Mouse (Mus musculus) embryonic fibroblast, embryonic 13.5 days (primary cell): ENCODE measurements around the gene Fkbp14. TPM values are rescaled to one million over a fixed set of nuclear protein-coding genes. Genes with fewer than 3 reads are reported as not detected.

Experiments used
- H3K27ac ChIP-seq: 2 replicates; pipeline ENCODE4 v1.5.1; 2012; ENCODE audit warnings: low read length, control low read depth, inconsistent platforms; ENCODE audit not compliant: insufficient read depth
- H3K4me1 ChIP-seq: 2 replicates; pipeline ENCODE4 v1.6.1; 2011; ENCODE audit warnings: low read length; ENCODE audit not compliant: control insufficient read depth, insufficient read depth
- H3K4me3 ChIP-seq: 2 replicates; pipeline ENCODE4 v1.5.1; 2011; ENCODE audit warnings: mild to moderate bottlenecking, control low read depth, low read length; ENCODE audit not compliant: insufficient read depth
- CTCF ChIP-seq: IDR thresholded peaks from 2 replicates; pipeline ENCODE4 v1.5.1; 2011; ENCODE audit warnings: mild to moderate bottlenecking, control low read depth, low read length, moderate library complexity, borderline replicate concordance; ENCODE audit not compliant: insufficient read depth
- POLR2A ChIP-seq: IDR thresholded peaks from 2 replicates; pipeline ENCODE4 v1.6.1; 2011; ENCODE audit warnings: low read depth, mild to moderate bottlenecking, control low read depth, low read length, moderate library complexity
- polyA plus RNA-seq: library from polyadenylated mRNA; stranded (reverse); fragments of >200 nt; gene quantifications from 2 replicates; pipeline ENCODE4 v1.2.4, GENCODE M21; 2011; ENCODE audit warnings: low read depth; ENCODE audit not compliant: missing spikeins, insufficient read length

Gene Fkbp14
- polyA plus RNA-seq, 1 experiment, result 59.6 TPM

DNA sequence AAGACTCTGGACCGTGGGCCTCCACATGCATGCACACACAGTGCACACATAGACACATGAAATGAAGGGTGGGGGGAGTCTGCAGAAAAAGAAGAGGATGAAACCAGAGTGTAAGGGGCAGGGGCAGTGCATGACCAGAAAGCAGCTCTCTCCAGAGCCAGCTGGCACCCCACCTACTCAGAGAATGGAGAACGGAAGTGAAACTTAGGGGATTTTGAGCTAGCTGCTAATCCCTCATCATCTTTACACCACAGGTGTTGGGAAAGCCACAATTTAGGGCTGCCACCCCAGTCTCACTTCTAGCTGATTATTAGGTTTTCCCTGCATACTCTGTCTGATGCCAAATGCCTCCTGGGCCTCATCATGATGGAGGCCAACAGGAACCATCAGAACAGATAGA is 66.9 kb downstream of the Fkbp14 start:
- Histone ChIP-seq H3K27ac (no peak overlapping the region), H3K4me1 (no peaks in the 10 kb centered on the region), H3K4me3 (no peak overlapping the region)
- TF ChIP-seq CTCF (no peak), POLR2A (no peak)

GRCm38 (mm10) chr6:54528666-54529065 is 68.4 kb downstream of the Fkbp14 start:
- no peak overlapping the region for H3K27ac ChIP-seq
- H3K4me3 ChIP-seq, result no peak overlapping the region
- H3K4me1 ChIP-seq, result no peaks in the 10 kb centered on the region
- TF ChIP-seq POLR2A (no peak), CTCF (no peak)

Other genes starting within 250 kb of the Fkbp14 start
- not detected in 2 replicates for gene Wipf3, start 167.7 kb downstream of the Fkbp14 start, polyA plus RNA-seq
- gene Scrn1, start 30.8 kb downstream of the Fkbp14 start, polyA plus RNA-seq, result 13.1 and 19.9 TPM in 2 replicates
- gene Plekha8, start 2.2 kb downstream of the Fkbp14 start, polyA plus RNA-seq, result 7.0 and 9.1 TPM in 2 replicates
- gene Mturn, start 84.3 kb upstream of the Fkbp14 start, polyA plus RNA-seq, result 1.3 and 1.8 TPM in 2 replicates
- 8.7 and 10.9 TPM in 2 replicates for gene Znrf2, start 219.6 kb upstream of the Fkbp14 start, polyA plus RNA-seq